Mouse (Mus musculus) left cerebral cortex, adult 2 months (tissue): Measurements from ENCODE around the gene Gcm1. TPM values are rescaled to one million over a fixed set of nuclear protein-coding genes. Genes with fewer than 3 reads are reported as not detected.

Experiments used
- DNase-seq, 2 experiments: peaks; one replicate each; pipeline ENCODE4 v3.0.0; 2021 to 2022; ENCODE audit warnings: low spot score in 2 of 2, mixed read lengths in 1 of 2; ENCODE audit errors: extremely low spot score in 1 of 2
- H3K27ac ChIP-seq: fragments of 200-600 bp; 2 replicates; pipeline ENCODE4 v1.8.1; 2022
- H3K4me3 ChIP-seq: fragments of 200-600 bp; 2 replicates; pipeline ENCODE4 v1.8.1; 2022
- CTCF ChIP-seq: fragments of 200-600 bp; IDR thresholded peaks from 2 replicates; pipeline ENCODE4 v1.8.1; 2022; ENCODE audit warnings: antibody characterized with exemption, mild to moderate bottlenecking, moderate library complexity
- intact Hi-C: fragments of 180-260 bp; cut with DNase I; formaldehyde crosslinking; loops from one replicate; pipeline ENCODE4 v1.15.1; 2025
- total RNA-seq, 2 experiments: library from RNA; stranded (reverse); gene quantifications; 2 replicates each; pipeline ENCODE4 v1.2.3; 2021

The Gcm1 gene
- total RNA-seq, 2 experiments from 2014 or later, result not detected

DNA sequence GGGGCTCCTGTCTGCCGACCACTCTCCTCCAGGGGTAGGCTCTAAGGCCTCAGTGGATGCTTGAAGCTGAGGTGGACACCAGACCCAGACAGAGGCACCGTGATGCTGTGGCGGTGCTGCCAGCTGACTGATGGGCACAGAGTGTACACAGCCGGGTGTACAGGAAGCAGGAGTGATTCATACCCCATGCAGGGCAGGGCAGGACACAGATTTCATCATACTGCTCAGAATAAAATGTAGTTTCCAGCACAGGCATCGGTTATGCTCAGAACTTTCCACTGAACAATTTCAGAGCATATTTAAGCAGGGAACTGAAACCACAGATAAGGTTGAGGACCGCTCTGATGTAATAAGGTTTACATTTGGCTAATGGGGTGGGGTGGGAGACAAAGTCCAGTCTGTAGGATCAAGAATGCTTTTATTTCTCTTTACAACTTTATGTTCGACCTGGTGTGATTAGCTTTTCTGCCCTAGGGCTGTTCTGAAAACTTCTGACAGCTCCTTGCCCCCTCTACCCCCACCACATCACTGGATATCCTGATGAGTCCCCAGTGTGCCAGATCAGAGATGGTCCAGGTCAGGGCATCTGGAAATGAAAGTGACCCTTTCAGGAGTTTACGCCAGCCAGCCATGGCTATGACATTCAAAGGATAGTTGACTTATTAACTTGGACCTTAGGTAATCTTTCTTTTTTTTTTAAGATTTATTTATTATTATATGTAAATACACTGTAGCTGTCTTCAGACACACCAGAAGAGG, 29.4 kb upstream of the Gcm1 start:
- no peak for DNase-seq
- no peak for TF ChIP-seq CTCF
- Histone ChIP-seq H3K27ac (no peak overlapping the region), H3K4me3 (no peak overlapping the region)
- intact Hi-C loops, result loop anchor here (10.0 kb wide), 1 partner anchor 368 kb away; no protein-coding TSS in a partner anchor

DNA sequence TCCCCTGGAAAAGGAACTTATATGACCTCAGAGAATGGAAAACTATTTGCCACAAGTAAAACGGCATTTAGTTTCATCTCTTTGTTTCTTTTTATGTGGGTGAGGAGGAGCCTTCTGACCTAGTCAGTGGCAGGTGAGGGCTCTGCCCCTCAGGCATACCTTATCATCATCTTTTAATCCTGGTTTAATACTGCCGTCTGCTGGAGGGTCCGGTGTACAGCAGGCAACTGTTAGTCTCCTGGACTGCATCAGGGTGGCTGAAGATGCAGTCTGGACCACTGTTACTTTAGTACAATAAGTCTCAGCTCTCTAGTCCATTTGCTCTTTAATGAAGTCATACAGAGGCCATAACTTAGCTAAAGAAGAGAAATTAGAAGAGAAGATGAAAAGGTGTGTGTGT, 26.9 kb upstream of the Gcm1 start:
- DNase-seq, result peak; percentile 42 to 69
- H3K27ac ChIP-seq, result no peak overlapping the region
- peak; percentile 92 for TF ChIP-seq CTCF
- intact Hi-C loops, result loop anchor here (1.0 to 10.0 kb wide), 2 partner anchors 219 to 370 kb away; no protein-coding TSS in a partner anchor
- no peak overlapping the region for H3K4me3 ChIP-seq

DNA sequence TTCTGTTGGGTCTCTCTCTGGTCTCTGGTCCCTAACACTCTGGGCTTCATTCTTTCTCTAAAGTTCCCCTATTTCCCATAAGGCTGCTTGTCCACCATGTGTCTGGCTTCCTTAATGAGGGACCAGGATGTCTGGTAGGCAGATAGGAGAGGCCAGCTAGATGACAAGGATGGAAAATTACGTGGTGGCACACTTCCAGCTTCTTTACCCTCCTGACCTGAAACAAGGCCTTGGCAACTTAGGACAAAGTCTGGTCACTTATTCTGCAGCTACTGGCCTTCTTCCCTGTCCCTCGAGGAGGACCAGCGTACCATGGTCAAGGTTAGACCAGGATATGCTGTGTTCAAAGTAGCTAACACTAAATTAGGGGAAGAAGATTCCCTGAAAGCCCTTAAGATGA, 24.6 kb upstream of the Gcm1 start:
- Histone ChIP-seq H3K27ac (no peak overlapping the region), H3K4me3 (no peak overlapping the region)
- TF ChIP-seq CTCF, result no peak
- intact Hi-C loops, result loop anchor here (10.0 kb wide), 1 partner anchor 372 kb away; no protein-coding TSS in a partner anchor
- DNase-seq, result no peak

DNA sequence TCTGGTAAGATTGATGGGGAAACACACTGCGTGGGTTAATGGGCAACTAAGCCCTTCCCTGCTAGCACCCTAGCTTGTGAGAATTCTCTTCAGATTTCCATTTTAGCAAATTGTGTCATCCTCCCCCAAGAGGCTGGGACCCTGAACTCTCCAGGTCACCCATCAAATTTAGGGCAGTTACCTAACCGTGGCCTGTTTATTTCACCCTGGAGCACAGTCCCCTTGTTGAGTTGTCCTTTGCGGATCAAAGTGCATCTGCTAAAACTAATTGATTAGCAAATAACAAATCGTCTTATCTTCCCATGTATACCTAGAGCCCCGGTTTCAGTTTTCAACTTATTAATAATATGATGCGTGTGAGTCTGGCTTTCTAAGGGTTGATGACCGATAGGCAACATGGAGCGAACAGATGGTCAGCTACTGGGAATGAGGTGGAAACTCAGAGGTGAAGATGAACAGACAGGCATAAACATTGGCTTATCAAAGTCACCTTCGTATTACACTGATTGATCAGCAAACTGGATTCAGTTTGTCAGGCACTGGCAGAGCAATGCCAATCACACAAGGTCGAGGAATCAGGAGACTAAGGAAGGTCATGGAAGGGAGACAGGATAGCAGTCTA, 20.8 kb upstream of the Gcm1 start:
- Histone ChIP-seq H3K4me3 (no peak overlapping the region), H3K27ac (no peak overlapping the region)
- no peak for DNase-seq
- intact Hi-C loops, result no loop called here
- TF ChIP-seq CTCF, result no peak

DNA sequence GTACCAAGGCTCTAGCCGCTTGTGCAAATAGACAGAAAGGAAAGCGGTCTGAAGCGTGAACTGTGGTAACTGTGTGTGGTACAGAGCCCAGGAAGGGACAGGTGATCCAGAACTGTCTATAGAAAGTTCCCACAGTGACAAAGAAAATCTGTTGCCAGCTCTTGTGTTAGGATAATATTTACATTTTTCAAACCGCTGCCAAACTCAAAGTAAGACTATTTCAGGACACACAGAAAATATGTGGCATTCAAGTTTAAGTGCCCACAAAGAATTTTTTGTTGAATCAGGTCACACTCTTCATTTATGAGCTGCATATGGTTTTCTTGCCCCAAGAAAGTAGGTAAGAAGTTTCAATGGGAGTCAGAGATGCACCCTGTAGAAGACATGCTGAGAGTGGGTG, 18.8 kb upstream of the Gcm1 start:
- no peak for TF ChIP-seq CTCF
- no peak overlapping the region for H3K27ac ChIP-seq
- H3K4me3 ChIP-seq, result no peak overlapping the region

DNA sequence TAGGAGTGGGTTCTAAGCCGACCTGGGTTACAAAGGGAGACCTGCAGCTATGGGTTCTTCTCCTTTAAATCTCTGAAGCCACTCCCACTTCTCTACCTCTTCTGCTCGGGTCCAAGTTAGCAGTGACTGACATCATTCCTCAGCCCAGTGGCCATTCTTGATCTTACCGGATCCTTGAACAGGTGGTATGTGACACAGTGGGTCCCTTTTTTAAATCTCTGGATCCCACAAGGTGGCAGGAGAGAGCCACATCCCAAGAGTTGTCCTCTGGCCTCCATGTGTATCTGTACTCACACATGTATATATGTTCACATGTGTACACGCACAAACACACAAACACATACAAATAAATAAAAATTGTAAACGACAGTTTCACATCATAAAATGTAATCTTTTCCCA, 16.4 kb upstream of the Gcm1 start:
- DNase-seq, result no peak
- Histone ChIP-seq H3K4me3 (no peak overlapping the region), H3K27ac (no peak overlapping the region)
- intact Hi-C loops, result loop anchor here (5.0 kb wide), 1 partner anchor 438 kb away; no protein-coding TSS in a partner anchor
- TF ChIP-seq CTCF, result no peak; the same call in 1 of the 2 replicates

More for the DNA sequence above, 18.8 kb upstream of the Gcm1 start:
- intact Hi-C loops, result no loop called here
- no peak for DNase-seq

DNA sequence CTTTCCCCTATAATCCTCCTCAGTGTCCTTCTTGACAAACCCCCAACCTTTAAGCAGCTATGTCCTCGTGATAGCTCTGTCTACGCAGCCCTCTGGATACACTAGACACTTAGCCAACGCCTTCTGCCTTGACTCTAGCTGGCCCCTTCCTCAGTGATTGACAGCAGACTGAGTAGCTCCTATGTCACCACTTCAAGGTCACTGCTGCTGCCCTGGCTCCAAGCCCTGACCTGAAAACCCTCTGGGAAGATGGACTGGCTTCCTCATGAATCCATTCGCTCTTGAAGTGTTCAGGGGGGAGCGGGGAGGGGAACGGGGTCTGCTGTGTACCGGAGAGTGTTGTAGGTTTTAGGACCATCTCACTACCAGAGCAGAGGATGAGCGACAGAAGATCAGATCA, 15.9 kb upstream of the Gcm1 start:
- DNase-seq, result no peak
- Histone ChIP-seq H3K27ac (no peak overlapping the region), H3K4me3 (no peak overlapping the region)
- TF ChIP-seq CTCF, result no peak
- intact Hi-C loops, result loop anchor here (5.0 kb wide), 1 partner anchor 439 kb away; no protein-coding TSS in a partner anchor

DNA sequence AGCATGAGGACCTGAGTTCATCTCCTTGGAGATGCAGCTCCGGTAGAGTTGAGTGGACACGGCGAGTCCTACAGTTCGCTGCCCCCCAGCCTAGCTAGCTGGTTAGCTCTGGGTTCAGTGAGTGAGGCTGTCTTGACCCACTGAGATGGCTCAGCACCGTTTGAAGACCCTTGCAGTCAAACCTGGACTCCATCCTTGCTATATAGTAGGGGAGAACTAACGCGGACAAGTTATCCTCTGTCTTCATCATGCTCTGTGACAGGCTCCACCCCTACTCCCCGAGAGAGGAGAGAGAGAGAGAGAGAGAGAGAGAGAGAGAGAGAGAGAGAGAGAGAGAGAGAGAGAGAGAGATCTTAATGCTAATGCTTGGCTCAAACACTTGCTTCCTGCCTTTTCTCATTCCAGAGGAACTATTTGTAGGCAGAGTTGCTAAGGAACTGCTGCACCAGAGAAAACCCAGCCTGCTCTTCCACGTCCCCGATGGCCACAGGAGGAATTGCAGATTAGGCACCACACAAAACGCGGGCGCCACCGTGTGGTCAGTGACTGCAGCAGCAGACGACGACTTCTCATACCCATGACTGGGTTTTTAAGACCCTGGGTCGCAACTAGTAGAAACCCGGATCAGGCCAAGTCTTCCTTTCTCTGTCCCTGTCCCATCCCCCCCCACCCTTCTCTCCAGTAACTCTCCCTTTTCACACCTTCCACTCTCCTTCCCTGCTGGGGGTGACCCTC, 12.8 kb upstream of the Gcm1 start:
- intact Hi-C loops, result loop anchor here (1.0 to 5.0 kb wide), 2 partner anchors 233 to 442 kb away; no protein-coding TSS in a partner anchor

DNA sequence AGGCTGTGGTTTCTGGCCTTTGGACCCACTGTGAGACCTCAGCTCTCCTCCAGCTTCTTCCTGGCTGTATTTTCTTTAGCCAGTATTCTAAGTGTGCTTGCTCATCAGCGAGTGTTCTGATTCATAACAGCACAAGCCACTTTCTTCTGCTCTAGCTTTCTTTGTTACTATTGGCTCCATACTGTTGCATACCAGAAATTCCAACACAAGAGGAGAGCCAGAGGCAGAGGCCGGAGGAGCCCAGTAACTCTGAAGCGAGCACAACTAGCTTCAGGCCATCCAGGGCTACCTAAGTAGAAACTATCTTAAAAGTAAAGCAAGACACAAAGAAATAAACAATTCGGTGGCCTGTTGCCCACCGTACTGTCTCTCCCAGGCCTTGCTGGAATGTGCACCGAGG, 6.6 kb upstream of the Gcm1 start:
- intact Hi-C loops, result no loop called here
- DNase-seq, result no peak
- H3K4me3 ChIP-seq, result no peak overlapping the region
- TF ChIP-seq CTCF, result no peak
- no peak overlapping the region for H3K27ac ChIP-seq

More for the DNA sequence above, 12.8 kb upstream of the Gcm1 start:
- H3K4me3 ChIP-seq, result no peak overlapping the region
- peak; percentile 71 to 76 for DNase-seq
- no peak overlapping the region for H3K27ac ChIP-seq
- TF ChIP-seq CTCF, result peak; percentile 97

DNA sequence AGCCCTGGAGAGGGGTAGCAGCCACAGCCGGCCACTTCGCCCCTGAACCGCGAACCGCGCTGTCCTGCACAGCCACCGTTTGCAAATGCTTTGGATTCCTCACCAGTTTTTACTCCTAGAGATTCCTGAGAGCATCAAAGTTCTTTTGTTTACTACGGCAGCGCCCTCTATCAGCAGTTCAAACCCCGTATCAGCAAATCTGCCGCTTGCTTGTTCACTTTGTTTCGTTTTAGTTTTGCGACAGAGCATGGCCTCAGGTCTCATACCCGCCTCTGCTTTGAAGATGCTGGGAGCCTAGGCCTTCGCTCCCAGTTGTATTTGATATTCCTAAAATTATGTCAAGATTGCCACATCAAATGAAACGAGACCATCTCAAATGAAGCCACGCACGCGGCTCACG, 5.0 kb upstream of the Gcm1 start:
- no peak for DNase-seq
- Histone ChIP-seq H3K4me3 (0 out of 2 replicates have a peak overlapping the region, but pooled peaks have one; percentile 0), H3K27ac (no peak overlapping the region)

DNA sequence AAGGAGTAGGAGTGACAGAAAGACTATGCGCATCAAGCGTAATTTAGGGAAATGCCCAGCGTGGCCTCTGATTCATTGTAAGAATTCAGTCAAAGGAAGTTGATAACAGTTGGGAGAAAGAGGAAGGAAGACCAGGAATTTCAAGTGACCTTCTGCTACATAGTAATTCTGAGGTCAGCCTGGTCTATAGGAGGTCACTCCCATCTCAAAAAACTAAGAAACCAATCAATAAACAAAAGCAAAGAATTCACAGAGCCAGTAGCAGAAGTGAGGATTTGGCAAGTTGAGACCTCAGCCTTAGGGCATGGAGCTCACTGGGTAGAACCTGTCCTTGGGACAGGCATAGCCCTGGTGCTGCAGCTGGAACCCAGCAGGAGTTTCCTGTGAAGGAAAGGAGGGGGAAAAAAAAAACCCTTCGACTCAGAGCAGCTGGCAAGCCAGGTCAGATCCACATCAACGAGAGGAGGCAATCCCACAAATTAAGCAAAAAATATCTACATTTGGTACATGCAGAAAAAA, 1.2 kb upstream of the Gcm1 start:
- intact Hi-C loops, result no loop called here

More for the DNA sequence above, 5.0 kb upstream of the Gcm1 start:
- intact Hi-C loops, result no loop called here
- no peak; the same call in 1 of the 2 replicates for TF ChIP-seq CTCF

More for the DNA sequence above, 1.2 kb upstream of the Gcm1 start:
- Histone ChIP-seq H3K27ac (no peak overlapping the region), H3K4me3 (no peak overlapping the region)
- DNase-seq, result no peak
- TF ChIP-seq CTCF, result no peak
